Mouse (Mus musculus): ENCODE measurements at regions not wholly inside any gene's neighbourhood (a gene's known extent, or its start where the extent isn't known, plus 50 kb on each side); places are given as distances from the start of the nearest gene placed in this dataset.

GRCm38 (mm10) chr7:88945338-88945737, 458.7 kb downstream of the Tmem135 start:
- DNase-seq = no peak

- no peak for DNase-seq
Observed at GRCm38 (mm10) chr7:88944936-88945335, 459.1 kb downstream of the Tmem135 start.

GRCm38 (mm10) chr7:88941246-88941910, 462.6 kb downstream of the Tmem135 start:
- DNase-seq = no peak

GRCm38 (mm10) chr7:88940196-88940595, 463.8 kb downstream of the Tmem135 start:
- DNase-seq = no peak

- DNase-seq = no peak
Observed at GRCm38 (mm10) chr7:88928245-88928795, 475.7 kb downstream of the Tmem135 start.
